Mouse (Mus musculus): ENCODE measurements around the gene Ubtfl1. TPM values are rescaled to one million over a fixed set of nuclear protein-coding genes. Genes with fewer than 3 reads are reported as not detected.
"Not testable (repeated sequence)": the region's sequence is repeated elsewhere in the genome, so short reads cannot be mapped to it uniquely, and the experiment has no call there.

Ubtfl1 gene
- total RNA-seq (2014; fragmentation: Nextera tagmentation) = not detected in 2 replicates
- total RNA-seq (2017) = 0.05 TPM in 1 of 2 replicates, not detected in the other
- polyA plus RNA-seq (2012) = not detected in 2 replicates

GRCm38 (mm10) chr9:18404118-18404517 lies at the start of gene Ubtfl1:
Gene Ubtfl1, plus strand, starts transcription at chr9:18404418.
- H3K4me3 ChIP-seq (ENCODE audit: low read depth, low read length) = no peak within 1 kb of the TSS
- TF ChIP-seq POLR2AphosphoS5 (IDR thresholded peaks at IDR 0.05; ENCODE audit: insufficient replicate concordance, low read depth, low read length) (no peak), GATA1 (IDR thresholded peaks at IDR 0.05; ENCODE audit: borderline replicate concordance, low read length) (no peak), TAL1 (conservative IDR thresholded peaks at IDR 0.05; ENCODE audit: low read depth, low read length) (no peak), GATA2 (IDR thresholded peaks at IDR 0.05; ENCODE audit: borderline replicate concordance, low read depth, low read length) (no peak), CTCF (IDR thresholded peaks at IDR 0.05; ENCODE audit: low read depth, low read length) (no peak)
- ATAC-seq (ENCODE audit: extremely low read depth, insufficient number of reproducible peaks, low FRiP score, poor library complexity, severe bottlenecking) = no peak
- H3K9me3 ChIP-seq (replicated peaks) = no peaks in the 10 kb centered on the region
- no peak for DNase-seq (ENCODE audit: low spot score)
- no peaks in the 10 kb centered on the region for H3K27me3 ChIP-seq (ENCODE audit: insufficient read depth, low read length)
- no peaks in the 10 kb centered on the region for H3K4me1 ChIP-seq (ENCODE audit: insufficient read depth, low read depth, low read length)
- H3K36me3 ChIP-seq (replicated peaks) = no peaks in the 10 kb centered on the region

DNA sequence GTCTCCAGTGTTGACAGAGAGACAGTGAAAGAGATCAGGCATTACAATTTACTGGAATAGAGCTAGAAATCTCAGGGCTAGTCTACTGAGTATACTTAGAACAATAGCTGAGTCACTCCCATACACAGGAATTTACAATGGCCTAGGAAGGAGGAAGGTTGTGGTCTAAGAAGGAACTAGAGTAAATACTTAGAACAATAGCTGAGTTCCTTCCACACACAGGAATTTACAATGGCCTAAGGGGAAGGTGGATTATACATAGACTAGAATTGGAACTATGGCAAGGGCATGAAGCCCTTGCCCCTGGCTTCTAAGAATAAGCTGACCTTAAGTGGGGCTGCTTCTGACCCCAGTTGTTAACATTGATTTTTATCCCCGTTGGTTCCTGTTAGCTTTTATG lies 31.2 kb upstream of the Ubtfl1 start:
- DNase-seq (ENCODE audit: low spot score); H3K36me3 ChIP-seq (replicated peaks); H3K9me3 ChIP-seq (replicated peaks); H3K27me3 ChIP-seq (ENCODE audit: insufficient read depth, low read length); H3K4me1 ChIP-seq (ENCODE audit: insufficient read depth, low read depth, low read length); H3K4me3 ChIP-seq (ENCODE audit: low read depth, low read length); ATAC-seq (ENCODE audit: extremely low read depth, insufficient number of reproducible peaks, low FRiP score, poor library complexity, severe bottlenecking): not testable (repeated sequence)

GRCm38 (mm10) chr9:18385782-18386181 lies 18.4 kb upstream of the Ubtfl1 start:
- ATAC-seq (ENCODE audit: extremely low read depth, insufficient number of reproducible peaks, low FRiP score, poor library complexity, severe bottlenecking) = no peak
- H3K4me3 ChIP-seq (ENCODE audit: low read depth, low read length) = no peak overlapping the region
- no peaks in the 10 kb centered on the region for H3K9me3 ChIP-seq (replicated peaks)
- H3K36me3 ChIP-seq (replicated peaks) = no peaks in the 10 kb centered on the region
- DNase-seq (ENCODE audit: low spot score) = no peak
- TF ChIP-seq CTCF (IDR thresholded peaks at IDR 0.05; ENCODE audit: low read depth, low read length) = no peak
- no peak for TF ChIP-seq TAL1 (conservative IDR thresholded peaks at IDR 0.05; ENCODE audit: low read depth, low read length)
- TF ChIP-seq POLR2AphosphoS5 (IDR thresholded peaks at IDR 0.05; ENCODE audit: insufficient replicate concordance, low read depth, low read length) = no peak
- no peak for TF ChIP-seq GATA1 (IDR thresholded peaks at IDR 0.05; ENCODE audit: borderline replicate concordance, low read length)
- TF ChIP-seq GATA2 (IDR thresholded peaks at IDR 0.05; ENCODE audit: borderline replicate concordance, low read depth, low read length) = no peak
- no peaks in the 10 kb centered on the region for H3K27me3 ChIP-seq (ENCODE audit: insufficient read depth, low read length)
- H3K4me1 ChIP-seq (ENCODE audit: insufficient read depth, low read depth, low read length) = no peaks in the 10 kb centered on the region

GRCm38 (mm10) chr9:18399629-18400028 lies 4.6 kb upstream of the Ubtfl1 start:
- no peak for ATAC-seq (ENCODE audit: extremely low read depth, insufficient number of reproducible peaks, low FRiP score, poor library complexity, severe bottlenecking)
- no peaks in the 10 kb centered on the region for H3K9me3 ChIP-seq (replicated peaks)
- no peaks in the 10 kb centered on the region for H3K4me1 ChIP-seq (ENCODE audit: insufficient read depth, low read depth, low read length)
- H3K4me3 ChIP-seq (ENCODE audit: low read depth, low read length) = no peak overlapping the region
- no peak for DNase-seq (ENCODE audit: low spot score)
- TF ChIP-seq GATA2 (IDR thresholded peaks at IDR 0.05; ENCODE audit: borderline replicate concordance, low read depth, low read length) = no peak
- no peak for TF ChIP-seq CTCF (IDR thresholded peaks at IDR 0.05; ENCODE audit: low read depth, low read length)
- no peak for TF ChIP-seq POLR2AphosphoS5 (IDR thresholded peaks at IDR 0.05; ENCODE audit: insufficient replicate concordance, low read depth, low read length)
- TF ChIP-seq GATA1 (IDR thresholded peaks at IDR 0.05; ENCODE audit: borderline replicate concordance, low read length) = no peak
- no peak for TF ChIP-seq TAL1 (conservative IDR thresholded peaks at IDR 0.05; ENCODE audit: low read depth, low read length)
- no peaks in the 10 kb centered on the region for H3K36me3 ChIP-seq (replicated peaks)
- no peaks in the 10 kb centered on the region for H3K27me3 ChIP-seq (ENCODE audit: insufficient read depth, low read length)

GRCm38 (mm10) chr9:18402895-18403294 lies 1.3 kb upstream of the Ubtfl1 start, which contains the start of gene Naalad2:
Gene Naalad2, minus strand, starts transcription at chr9:18402995.
- not testable (repeated sequence) for H3K4me3 ChIP-seq (ENCODE audit: low read depth, low read length); DNase-seq (ENCODE audit: low spot score); H3K9me3 ChIP-seq (replicated peaks); H3K36me3 ChIP-seq (replicated peaks); H3K4me1 ChIP-seq (ENCODE audit: insufficient read depth, low read depth, low read length); H3K27me3 ChIP-seq (ENCODE audit: insufficient read depth, low read length); ATAC-seq (ENCODE audit: extremely low read depth, insufficient number of reproducible peaks, low FRiP score, poor library complexity, severe bottlenecking)

GRCm38 (mm10) chr9:18412371-18412770 lies 8.2 kb downstream of the Ubtfl1 start:
- DNase-seq (ENCODE audit: low spot score); H3K4me1 ChIP-seq (ENCODE audit: insufficient read depth, low read depth, low read length); H3K9me3 ChIP-seq (replicated peaks); ATAC-seq (ENCODE audit: extremely low read depth, insufficient number of reproducible peaks, low FRiP score, poor library complexity, severe bottlenecking); H3K27me3 ChIP-seq (ENCODE audit: insufficient read depth, low read length); H3K36me3 ChIP-seq (replicated peaks); H3K4me3 ChIP-seq (ENCODE audit: low read depth, low read length): not testable (repeated sequence)

DNA sequence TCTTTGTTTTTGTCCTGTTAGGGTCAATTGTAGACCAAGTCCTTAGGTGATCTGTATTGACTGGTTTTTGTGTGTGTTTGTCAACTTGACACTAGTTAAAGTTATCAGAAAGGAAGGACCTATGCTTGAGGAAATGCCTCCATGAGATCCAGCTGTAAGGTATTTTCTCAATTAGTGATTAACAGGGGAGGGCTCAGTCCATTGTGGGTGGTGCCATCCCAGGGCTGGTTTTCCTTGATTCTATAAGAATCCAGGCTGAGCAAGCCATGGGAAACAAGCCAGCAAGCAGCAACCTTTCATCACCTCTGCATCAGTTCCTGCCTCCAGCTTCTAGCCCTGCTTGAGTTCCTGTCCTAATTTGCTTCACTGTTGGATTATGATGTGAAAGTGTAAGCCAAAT lies 26.1 kb downstream of the Ubtfl1 start, which contains the start of gene Mbd3l2:
TSS of gene Mbd3l2 (plus strand) at position 301 of the 400 bp plus-strand sequence.
- no peaks in the 10 kb centered on the region for H3K27me3 ChIP-seq (ENCODE audit: insufficient read depth, low read length)
- H3K4me3 ChIP-seq (ENCODE audit: low read depth, low read length) = no peak within 1 kb of the TSS
- no peaks in the 10 kb centered on the region for H3K4me1 ChIP-seq (ENCODE audit: insufficient read depth, low read depth, low read length)
- H3K9me3 ChIP-seq (replicated peaks) = no peaks in the 10 kb centered on the region
- no peak for ATAC-seq (ENCODE audit: extremely low read depth, insufficient number of reproducible peaks, low FRiP score, poor library complexity, severe bottlenecking)
- H3K36me3 ChIP-seq (replicated peaks) = no peaks in the 10 kb centered on the region
- no peak for DNase-seq (ENCODE audit: low spot score)
- TF ChIP-seq TAL1 (conservative IDR thresholded peaks at IDR 0.05; ENCODE audit: low read depth, low read length) (no peak), CTCF (IDR thresholded peaks at IDR 0.05; ENCODE audit: low read depth, low read length) (no peak), GATA2 (IDR thresholded peaks at IDR 0.05; ENCODE audit: borderline replicate concordance, low read depth, low read length) (no peak), POLR2AphosphoS5 (IDR thresholded peaks at IDR 0.05; ENCODE audit: insufficient replicate concordance, low read depth, low read length) (no peak), GATA1 (IDR thresholded peaks at IDR 0.05; ENCODE audit: borderline replicate concordance, low read length) (no peak)

Data from G1E (cell line).